Mouse (Mus musculus): ENCODE results near the gene Gm49416.

Gm49416 gene

GRCm38 (mm10) chr19:8941136-8941514 lies 52.4 kb downstream of the Gm49416 start:
- in situ Hi-C loops (cut with MboI; ENCODE audit: low pct_unique_long_range_greater_than_20kb in 1 of 2, low sequenced_read_pairs in 2 of 2, unreplicated experiment in 1 of 2), result loop anchor here in 1 of 2 experiments (25.0 kb wide), 1 partner anchor 1671 kb away; the partner anchor contains the start of genes Ddb1 and Tkfc

DNA sequence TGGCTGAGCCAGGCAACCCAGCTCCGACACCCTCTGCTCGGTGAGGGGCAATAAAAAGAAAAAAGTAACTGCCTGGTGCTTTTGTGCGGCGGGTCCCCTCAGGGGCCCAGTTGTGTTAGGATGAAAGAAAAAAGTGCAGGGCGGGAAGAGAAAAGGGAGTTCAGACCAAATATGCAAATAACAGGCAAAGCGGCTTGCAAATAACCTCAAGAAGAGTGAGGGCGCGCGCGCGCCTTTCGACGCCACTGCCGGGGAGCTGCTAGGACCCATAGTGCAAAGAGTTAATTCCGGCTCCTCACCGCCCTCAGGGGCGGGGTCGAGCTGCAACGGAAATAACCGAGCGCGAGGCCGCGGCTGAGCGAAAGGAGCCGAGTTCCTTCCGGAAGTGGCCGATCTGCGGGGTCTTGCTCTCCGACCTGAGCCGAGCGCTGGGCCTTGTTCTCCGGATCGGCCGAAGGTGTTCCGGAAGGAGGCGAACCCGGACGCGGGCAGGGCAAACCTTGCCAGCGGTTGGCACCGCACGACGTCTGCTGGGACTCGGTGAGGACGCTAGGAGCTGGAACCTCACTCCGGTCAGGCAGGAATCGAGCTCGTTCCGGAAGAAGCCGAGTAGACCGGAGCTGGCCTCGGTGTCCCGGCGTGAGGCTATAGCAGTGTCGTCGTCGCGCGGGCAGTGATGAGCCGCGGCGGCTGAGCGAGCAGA lies 52.9 kb downstream of the Gm49416 start, which contains the start of gene Mta2:
Mta2 (plus strand) TSS at position 361 of the 703 bp plus-strand sequence.
- in situ Hi-C loops (cut with MboI; ENCODE audit: low pct_unique_long_range_greater_than_20kb in 1 of 2, low sequenced_read_pairs in 2 of 2, unreplicated experiment in 1 of 2), result loop anchor here in 1 of 2 experiments (25.0 kb wide), 1 partner anchor 1671 kb away; the partner anchor contains the start of genes Ddb1 and Tkfc

GRCm38 (mm10) chr19:8942276-8942964 lies 53.7 kb downstream of the Gm49416 start:
- in situ Hi-C loops (cut with MboI; ENCODE audit: low pct_unique_long_range_greater_than_20kb in 1 of 2, low sequenced_read_pairs in 2 of 2, unreplicated experiment in 1 of 2), result loop anchor here in 1 of 2 experiments (25.0 kb wide), 1 partner anchor 1670 kb away; the partner anchor contains the start of genes Ddb1 and Tkfc

DNA sequence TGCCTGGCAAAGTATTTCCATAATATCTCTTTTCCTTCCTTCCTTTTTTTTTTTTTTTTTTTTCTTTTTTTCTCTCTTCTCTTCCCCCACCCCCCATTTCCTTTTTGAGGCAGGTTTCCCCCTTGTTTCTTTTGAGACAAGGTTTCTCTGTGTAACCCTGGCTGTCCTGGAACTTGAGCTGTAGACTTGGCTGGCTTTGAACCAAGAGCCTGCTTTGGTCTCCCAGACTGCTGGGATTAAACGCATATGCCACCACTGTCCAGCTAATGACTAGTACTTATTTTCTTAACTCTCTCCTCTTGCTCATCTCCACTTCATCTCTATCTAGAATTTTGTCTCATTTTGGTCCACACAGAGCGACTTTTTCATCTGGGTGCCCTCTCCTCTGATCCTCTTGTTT lies 54.3 kb downstream of the Gm49416 start:
- in situ Hi-C loops (cut with MboI; ENCODE audit: low pct_unique_long_range_greater_than_20kb in 1 of 2, low sequenced_read_pairs in 2 of 2, unreplicated experiment in 1 of 2), result loop anchor here in 1 of 2 experiments (25.0 kb wide), 1 partner anchor 1669 kb away; the partner anchor contains the start of genes Ddb1 and Tkfc

GRCm38 (mm10) chr19:8944062-8944461 lies 55.3 kb downstream of the Gm49416 start:
- in situ Hi-C loops (cut with MboI; ENCODE audit: low pct_unique_long_range_greater_than_20kb in 1 of 2, low sequenced_read_pairs in 2 of 2, unreplicated experiment in 1 of 2), result loop anchor here in 1 of 2 experiments (25.0 kb wide), 1 partner anchor 1668 kb away; the partner anchor contains the start of genes Ddb1 and Tkfc

DNA sequence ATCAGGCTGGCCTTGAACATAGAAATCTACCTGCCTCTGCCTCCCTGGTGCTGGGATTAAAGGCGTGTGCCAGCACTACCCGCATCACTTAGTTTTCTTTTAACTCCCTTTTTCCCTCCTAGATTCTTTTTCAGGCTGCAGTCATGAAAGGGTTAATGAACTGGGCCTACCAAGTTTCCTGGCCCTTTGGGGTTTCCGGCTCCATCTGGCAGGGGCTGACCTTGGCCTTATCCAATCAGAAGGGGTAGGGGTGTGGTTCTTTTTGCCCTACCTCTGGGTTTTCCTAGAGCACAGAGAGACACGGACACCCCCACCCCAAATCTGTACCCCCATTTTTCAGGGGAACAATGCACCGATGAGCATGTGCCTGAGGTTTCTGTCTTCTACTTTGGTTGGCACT lies 56.0 kb downstream of the Gm49416 start:
- in situ Hi-C loops (cut with MboI; ENCODE audit: low pct_unique_long_range_greater_than_20kb in 1 of 2, low sequenced_read_pairs in 2 of 2, unreplicated experiment in 1 of 2), result loop anchor here in 1 of 2 experiments (25.0 kb wide), 1 partner anchor 1668 kb away; the partner anchor contains the start of genes Ddb1 and Tkfc
